Mouse (Mus musculus) cerebellum, adult 2 months (tissue): ENCODE results near the gene Dtx1. TPM values are rescaled to one million over a fixed set of nuclear protein-coding genes. Genes with fewer than 3 reads are reported as not detected.

Source experiments
- DNase-seq, 2 experiments: peaks; one replicate each; pipeline ENCODE4 v3.0.0; 2021
- H3K27ac ChIP-seq: fragments of 200-500 bp; 2 replicates; pipeline ENCODE4 v1.5.1; 2012; ENCODE audit warnings: low read length, control low read depth, inconsistent platforms; ENCODE audit not compliant: insufficient read depth
- H3K27me3 ChIP-seq: fragments of 200-500 bp; 2 replicates; pipeline ENCODE4 v1.6.1; 2012; ENCODE audit warnings: inconsistent platforms, mild to moderate bottlenecking, low read length, moderate library complexity; ENCODE audit not compliant: control insufficient read depth, insufficient read depth
- H3K4me1 ChIP-seq: fragments of 200-500 bp; 2 replicates; pipeline ENCODE4 v1.6.1; 2011; ENCODE audit warnings: low read length; ENCODE audit not compliant: control insufficient read depth, insufficient read depth
- H3K4me3 ChIP-seq: fragments of 200-500 bp; replicated peaks from 2 replicates; pipeline ENCODE3; 2011; ENCODE audit warnings: mild to moderate bottlenecking, low read depth, low read length, control low read depth; ENCODE audit not compliant: insufficient read depth
- CTCF ChIP-seq: fragments of 200-500 bp; IDR thresholded peaks from 2 replicates; pipeline ENCODE4 v1.5.1; 2011; ENCODE audit warnings: low read depth, mild to moderate bottlenecking, control low read depth, low read length, moderate library complexity, borderline replicate concordance; ENCODE audit not compliant: insufficient read depth
- POLR2A ChIP-seq: fragments of 200-500 bp; IDR thresholded peaks from 2 replicates; pipeline ENCODE4 v1.6.1; 2011; ENCODE audit warnings: low read length, control low read depth, borderline replicate concordance; ENCODE audit not compliant: insufficient read depth
- WGBS: fragments of 180-500 bp; shearing (Covaris S2); methylation state at CpG from one replicate; pipeline ENCODE4 v1.1.7; 2018; 5-methylcytosine and 5-hydroxymethylcytosine counted together
- polyA plus RNA-seq: library from polyadenylated mRNA; depleted of rRNA; stranded (reverse); fragments of >200 nt; gene quantifications from 2 replicates; pipeline ENCODE4 v1.2.3, GENCODE M21; 2012

The Dtx1 gene
- polyA plus RNA-seq, 1 experiment, result 123 TPM

GRCm38 (mm10) chr5:120694695-120695074 is 17.0 kb downstream of the Dtx1 start:
- Histone ChIP-seq H3K4me1 (peaks cover 64% of the 10 kb centered on the region), H3K27me3 (no peaks in the 10 kb centered on the region), H3K27ac (no peak overlapping the region), H3K4me3 (no peak overlapping the region)
- no peak for TF ChIP-seq CTCF
- TF ChIP-seq POLR2A, result no peak
- WGBS, result 30% methylated on average over 41 of the region's 41 CpGs
- peak; percentile 69 to 71 for DNase-seq

DNA sequence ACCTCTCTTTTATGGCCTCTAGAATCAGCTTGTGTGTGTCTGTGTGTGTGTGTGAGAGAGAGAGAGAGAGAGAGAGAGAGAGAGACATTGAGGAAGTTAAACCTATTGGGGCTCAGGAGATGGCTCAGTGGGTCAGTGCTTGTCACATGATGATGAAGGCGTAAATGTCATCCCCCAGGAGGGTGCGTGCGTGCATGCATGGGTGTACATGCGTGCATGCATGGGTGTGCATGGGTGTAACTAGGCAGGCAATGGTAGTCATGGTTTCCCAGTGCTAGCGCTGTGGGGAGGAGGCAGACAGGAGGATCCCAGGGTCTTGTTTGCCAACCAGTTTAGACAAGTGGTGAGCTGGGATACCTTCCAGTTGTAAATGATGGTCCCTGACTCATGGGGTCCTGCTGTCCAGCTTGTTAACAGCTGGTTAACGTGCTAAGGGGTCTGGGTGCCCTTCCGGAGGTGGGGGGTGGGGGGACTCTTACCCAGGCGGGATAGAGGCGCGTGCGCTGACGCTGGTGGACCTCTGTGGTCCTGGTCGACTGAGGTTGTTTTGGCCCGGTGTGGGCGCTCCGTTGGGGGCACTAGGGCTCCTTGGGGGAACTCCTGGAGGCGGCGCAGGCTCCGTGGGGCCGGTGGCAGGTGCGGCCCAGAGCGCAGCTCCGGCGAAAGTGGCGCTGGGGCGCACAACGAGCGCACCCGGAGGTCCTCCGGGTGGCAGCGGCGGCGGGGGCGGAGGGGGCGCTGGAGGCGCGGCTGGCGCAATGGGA is 17.6 kb downstream of the Dtx1 start:
- TF ChIP-seq CTCF (no peak), POLR2A (no peak)
- Histone ChIP-seq H3K27me3 (no peaks in the 10 kb centered on the region), H3K4me3 (no peak overlapping the region), H3K4me1 (peaks cover 58% of the 10 kb centered on the region), H3K27ac (no peak overlapping the region)
- WGBS, result 36% methylated on average over 38 of the region's 38 CpGs
- DNase-seq, result no peak

GRCm38 (mm10) chr5:120692034-120692433 is 19.7 kb downstream of the Dtx1 start:
- no peaks in the 10 kb centered on the region for H3K27me3 ChIP-seq
- WGBS, result 80% methylated on average over 19 of the region's 19 CpGs
- TF ChIP-seq POLR2A (no peak), CTCF (no peak)

GRCm38 (mm10) chr5:120690417-120690816 is 21.3 kb downstream of the Dtx1 start:
- Histone ChIP-seq H3K27me3 (no peaks in the 10 kb centered on the region), H3K4me3 (no peak overlapping the region), H3K4me1 (peaks cover 35% of the 10 kb centered on the region; the same call in 1 of the 2 replicates), H3K27ac (no peak overlapping the region)
- TF ChIP-seq POLR2A, result no peak
- no peak for TF ChIP-seq CTCF
- WGBS, result 51% methylated on average over 4 of the region's 4 CpGs
- no peak for DNase-seq

More at GRCm38 (mm10) chr5:120692034-120692433, 19.7 kb downstream of the Dtx1 start:
- peaks cover 37% of the 10 kb centered on the region; the same call in 1 of the 2 replicates for H3K4me1 ChIP-seq
- no peak overlapping the region for H3K4me3 ChIP-seq
- no peak overlapping the region for H3K27ac ChIP-seq
- peak in 1 of 2 experiments; percentile 21 for DNase-seq

DNA sequence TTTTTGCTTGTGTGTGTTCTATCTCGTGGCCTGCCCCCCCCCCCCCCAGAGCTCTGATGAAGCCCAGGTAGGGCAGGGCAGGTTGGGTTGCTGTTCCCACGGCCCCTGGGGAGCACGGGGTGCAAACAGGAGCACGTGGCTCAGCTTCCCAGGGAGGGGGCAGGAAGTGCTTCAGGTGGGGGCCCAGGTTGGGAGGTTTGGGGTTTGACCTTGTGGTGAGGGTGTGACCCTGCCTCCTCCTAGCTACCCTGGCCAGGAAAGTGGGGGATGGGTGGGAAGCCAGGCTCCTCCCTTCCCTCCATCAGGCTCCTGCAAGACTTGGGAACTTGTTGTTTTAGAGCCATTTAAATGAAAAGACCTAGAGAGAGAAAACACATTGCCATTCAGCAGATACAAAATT is 23.3 kb downstream of the Dtx1 start:
- Histone ChIP-seq H3K4me3 (no peak overlapping the region), H3K27ac (no peak overlapping the region), H3K27me3 (no peaks in the 10 kb centered on the region), H3K4me1 (peaks cover 25% of the 10 kb centered on the region; the same call in 1 of the 2 replicates)
- no peak for DNase-seq
- TF ChIP-seq POLR2A, result no peak
- no peak for TF ChIP-seq CTCF
- WGBS, result 69% methylated on average over 4 of the region's 4 CpGs

- H3K27me3 ChIP-seq, result no peaks in the 10 kb centered on the region
- 85% methylated on average over 5 of the region's 5 CpGs for WGBS
- no peak for TF ChIP-seq CTCF
- no peak for TF ChIP-seq POLR2A
- H3K4me3 ChIP-seq, result no peak overlapping the region
- DNase-seq, result no peak
- H3K27ac ChIP-seq, result no peak overlapping the region
- peaks cover 25% of the 10 kb centered on the region; the same call in 1 of the 2 replicates for H3K4me1 ChIP-seq
Measured at GRCm38 (mm10) chr5:120687897-120688296, 23.8 kb downstream of the Dtx1 start.

DNA sequence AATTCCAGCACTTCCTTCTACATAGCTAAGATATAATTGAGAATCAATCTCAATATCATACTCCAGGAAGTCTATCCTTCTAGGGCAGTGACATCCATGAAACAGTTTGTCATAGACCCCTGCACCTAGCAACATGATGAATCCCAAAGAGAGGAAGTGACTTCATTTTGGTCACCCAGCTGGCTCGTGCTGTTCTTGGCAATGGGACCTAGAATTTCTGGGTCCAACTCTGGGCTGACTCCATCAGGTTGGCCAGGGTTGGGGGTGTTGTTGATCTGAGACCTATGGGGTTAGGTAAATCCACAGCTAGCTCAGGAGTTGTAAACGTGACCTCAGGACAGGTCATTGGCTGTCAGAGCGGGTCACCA is 24.3 kb downstream of the Dtx1 start:
- no peak for TF ChIP-seq CTCF
- no peak for TF ChIP-seq POLR2A
- no peak for DNase-seq
- H3K4me1 ChIP-seq, result peaks cover 22% of the 10 kb centered on the region; the same call in 1 of the 2 replicates
- H3K4me3 ChIP-seq, result no peak overlapping the region
- no peak overlapping the region for H3K27ac ChIP-seq
- WGBS, result 78% methylated on average over 3 of the region's 3 CpGs
- no peaks in the 10 kb centered on the region for H3K27me3 ChIP-seq
